Mouse (Mus musculus) megakaryocyte-erythroid progenitor cell, adult 5 weeks (primary cell): ENCODE data around the gene Ube2j2. TPM values are rescaled to one million over a fixed set of nuclear protein-coding genes. Genes with fewer than 3 reads are reported as not detected.

Experiments used
- polyA plus RNA-seq: library from polyadenylated mRNA; stranded (reverse); fragments of >175 nt; gene quantifications from 2 replicates; pipeline ENCODE4 v1.2.3, GENCODE M21; 2012

The Ube2j2 gene
- 133 and 159 TPM in 2 replicates for polyA plus RNA-seq

DNA sequence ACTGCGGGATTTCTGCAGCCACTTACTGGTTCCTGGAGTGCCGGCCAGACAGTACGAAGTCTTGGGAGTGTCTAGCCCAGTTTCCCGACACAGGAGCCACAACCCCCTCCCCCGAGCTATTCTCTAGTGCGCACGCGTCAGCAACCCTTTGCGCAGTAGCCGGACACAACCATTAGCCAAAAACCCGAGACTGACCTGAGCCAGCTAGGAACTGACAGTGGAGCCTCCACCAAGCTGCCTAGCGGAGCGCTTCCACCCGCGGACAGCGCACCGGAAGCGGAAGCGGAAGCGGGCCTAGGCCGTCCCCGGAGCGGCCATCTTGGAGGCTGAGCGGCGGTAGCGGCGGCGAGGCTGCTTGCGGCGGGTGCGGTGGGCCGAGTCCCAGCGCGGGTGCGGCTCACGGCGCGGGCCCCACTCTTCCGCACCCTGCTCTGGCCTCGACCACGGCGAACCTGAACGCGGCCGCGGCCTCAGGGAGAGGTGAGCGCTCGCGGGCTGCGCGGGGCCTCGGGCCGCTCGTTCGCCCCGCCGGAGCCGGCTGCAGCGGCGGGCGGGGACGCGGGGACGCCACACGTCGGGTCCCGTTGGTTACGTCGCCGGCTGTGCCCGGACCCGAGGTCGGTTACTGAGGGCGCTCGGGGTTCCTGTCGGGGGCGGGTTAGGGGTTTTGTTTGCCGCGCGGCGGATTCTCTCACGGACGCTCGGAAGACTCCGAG is at the start of gene Ube2j2:
TSS of gene Ube2j2 (plus strand) at position 298 of the 716 bp plus-strand sequence.

DNA sequence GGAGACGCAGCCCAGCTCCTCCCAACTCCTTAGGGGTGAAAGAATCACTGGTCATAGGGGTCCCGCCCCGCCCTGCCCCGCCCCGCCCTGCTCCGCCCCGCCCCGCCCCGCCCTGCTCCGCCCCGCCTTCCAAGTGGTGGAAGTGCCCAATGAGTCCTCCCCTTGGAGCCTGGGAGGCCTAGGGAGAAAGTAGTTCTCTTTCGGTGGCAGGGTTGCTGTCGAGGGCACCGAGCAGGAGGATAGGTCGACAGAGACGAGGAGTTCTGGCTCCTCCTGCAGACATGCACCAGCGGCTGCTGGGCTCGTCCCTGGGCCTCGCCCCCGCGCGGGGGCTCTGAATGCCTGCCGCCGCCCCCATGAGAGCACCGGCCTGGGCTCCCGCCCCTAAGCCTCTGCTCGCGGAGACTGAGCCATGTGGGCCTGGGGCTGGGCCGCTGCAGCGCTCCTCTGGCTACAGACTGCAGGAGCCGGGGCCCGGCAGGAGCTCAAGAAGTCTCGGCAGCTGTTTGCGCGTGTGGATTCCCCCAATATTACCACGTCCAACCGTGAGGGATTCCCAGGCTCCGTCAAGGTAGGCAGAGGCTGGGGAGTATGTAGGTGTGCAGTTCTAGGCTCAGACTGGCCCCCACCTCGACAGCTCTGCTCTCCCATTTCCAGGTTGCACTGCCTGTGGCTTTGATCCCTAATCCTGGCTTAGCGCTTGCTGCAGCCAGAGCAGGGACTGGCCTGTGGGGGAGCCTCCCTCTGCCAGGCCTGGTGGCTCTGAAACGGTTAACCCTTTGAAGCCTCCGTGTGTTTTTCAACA is 18.7 kb downstream of the Ube2j2 start, which contains the start of gene C1qtnf12:
TSS of gene C1qtnf12 (plus strand) at position 152 of the 805 bp plus-strand sequence.

DNA sequence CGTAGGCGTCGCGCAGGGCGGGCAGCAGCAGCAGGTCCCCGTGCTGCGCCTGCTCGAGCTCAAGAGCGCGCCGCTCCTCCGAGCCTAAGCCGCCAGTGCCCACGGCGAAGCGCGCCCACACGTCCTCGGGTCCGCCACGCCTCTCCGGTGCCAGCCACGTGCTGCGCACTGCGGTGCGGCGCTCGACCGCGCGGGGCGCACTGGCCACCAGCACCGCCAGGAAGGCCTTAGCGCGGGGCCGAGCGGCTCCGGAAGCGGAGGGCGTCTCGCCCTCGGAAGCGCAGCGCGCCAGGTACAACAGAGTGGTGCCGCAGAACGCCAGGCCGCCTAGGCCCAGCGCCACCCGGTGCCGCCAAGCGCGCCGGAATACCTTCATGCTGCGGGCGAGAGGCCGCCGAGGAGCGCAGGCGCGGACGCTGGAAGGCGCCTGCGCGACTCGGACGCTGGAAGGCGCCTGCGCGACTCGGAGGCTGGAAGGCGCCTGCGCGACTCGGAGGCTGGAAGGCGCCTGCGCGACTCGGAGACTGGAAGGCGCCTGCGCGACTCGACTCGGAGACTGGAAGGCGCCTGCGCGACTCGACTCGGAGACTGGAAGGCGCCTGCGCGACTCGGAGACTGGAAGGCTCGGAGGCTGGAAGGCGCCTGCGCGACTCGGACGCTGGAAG is 48.7 kb downstream of the Ube2j2 start, which contains the start of the genes B3galt6 and Sdf4:
TSS of gene B3galt6 (minus strand) at position 409 of the 665 bp plus-strand sequence.
TSS of gene Sdf4 (plus strand) at position 632 of the 665 bp plus-strand sequence.

Other genes starting within 250 kb of the Ube2j2 start
- 5.3 and 7.8 TPM in 2 replicates for gene Fndc10, start 249.5 kb upstream of the Ube2j2 start, polyA plus RNA-seq
- gene Ssu72, start 239.0 kb upstream of the Ube2j2 start, polyA plus RNA-seq = 48.9 and 53.6 TPM in 2 replicates
- 0.53 and 1.3 TPM in 2 replicates for gene Tmem240, start 209.0 kb upstream of the Ube2j2 start, polyA plus RNA-seq
- 56.6 and 80.5 TPM in 2 replicates for gene Atad3a, start 182.7 kb upstream of the Ube2j2 start, polyA plus RNA-seq
- 0.02 and 0.09 TPM in 2 replicates for gene Vwa1, start 169.1 kb upstream of the Ube2j2 start, polyA plus RNA-seq
- gene Tmem88b, start 158.0 kb upstream of the Ube2j2 start, polyA plus RNA-seq = not detected in 2 replicates
- gene Ankrd65, start 153.4 kb upstream of the Ube2j2 start, polyA plus RNA-seq = 0.04 TPM in 1 of 2 replicates, not detected in the other
- gene Mrpl20, start 141.0 kb upstream of the Ube2j2 start, polyA plus RNA-seq = 16.8 and 21.1 TPM in 2 replicates
- 31.6 and 49.6 TPM in 2 replicates for gene Ccnl2, start 131.3 kb upstream of the Ube2j2 start, polyA plus RNA-seq
- 234 and 261 TPM in 2 replicates for gene Aurkaip1, start 112.6 kb upstream of the Ube2j2 start, polyA plus RNA-seq
- 0.96 TPM in 1 of 2 replicates, not detected in the other for gene Mxra8, start 104.2 kb upstream of the Ube2j2 start, polyA plus RNA-seq
- gene Dvl1, start 96.4 kb upstream of the Ube2j2 start, polyA plus RNA-seq = 103 and 130 TPM in 2 replicates
- gene Tas1r3, start 80.5 kb upstream of the Ube2j2 start, polyA plus RNA-seq = 0.14 and 0.22 TPM in 2 replicates
- 2.0 and 2.1 TPM in 2 replicates for gene Cptp, start 74.4 kb upstream of the Ube2j2 start, polyA plus RNA-seq
- 14.7 and 15.3 TPM in 2 replicates for gene Ints11, start 74.3 kb upstream of the Ube2j2 start, polyA plus RNA-seq
- 177 and 183 TPM in 2 replicates for gene Pusl1, start 52.0 kb upstream of the Ube2j2 start, polyA plus RNA-seq
- gene Acap3, start 52.0 kb upstream of the Ube2j2 start, polyA plus RNA-seq = 39.0 and 51.7 TPM in 2 replicates
- 287 and 293 TPM in 2 replicates for gene C1qtnf12, start 18.5 kb downstream of the Ube2j2 start, polyA plus RNA-seq
- 4.0 and 5.1 TPM in 2 replicates for gene B3galt6, start 48.8 kb downstream of the Ube2j2 start, polyA plus RNA-seq
- gene Sdf4, start 49.0 kb downstream of the Ube2j2 start, polyA plus RNA-seq = 50.9 and 58.4 TPM in 2 replicates
- 0.81 and 2.3 TPM in 2 replicates for gene Tnfrsf4, start 70.0 kb downstream of the Ube2j2 start, polyA plus RNA-seq
- gene Tnfrsf18, start 82.3 kb downstream of the Ube2j2 start, polyA plus RNA-seq = 4.2 and 7.2 TPM in 2 replicates
- gene Ttll10, start 115.6 kb downstream of the Ube2j2 start, polyA plus RNA-seq = not detected in 2 replicates
- gene 9430015G10Rik, start 166.2 kb downstream of the Ube2j2 start, polyA plus RNA-seq = 9.0 and 10.3 TPM in 2 replicates
- 0.26 and 0.55 TPM in 2 replicates for gene Rnf223, start 186.7 kb downstream of the Ube2j2 start, polyA plus RNA-seq